Comparison of ENCODE assay signal across 9 mouse cellular contexts in the genomic region with DNA sequence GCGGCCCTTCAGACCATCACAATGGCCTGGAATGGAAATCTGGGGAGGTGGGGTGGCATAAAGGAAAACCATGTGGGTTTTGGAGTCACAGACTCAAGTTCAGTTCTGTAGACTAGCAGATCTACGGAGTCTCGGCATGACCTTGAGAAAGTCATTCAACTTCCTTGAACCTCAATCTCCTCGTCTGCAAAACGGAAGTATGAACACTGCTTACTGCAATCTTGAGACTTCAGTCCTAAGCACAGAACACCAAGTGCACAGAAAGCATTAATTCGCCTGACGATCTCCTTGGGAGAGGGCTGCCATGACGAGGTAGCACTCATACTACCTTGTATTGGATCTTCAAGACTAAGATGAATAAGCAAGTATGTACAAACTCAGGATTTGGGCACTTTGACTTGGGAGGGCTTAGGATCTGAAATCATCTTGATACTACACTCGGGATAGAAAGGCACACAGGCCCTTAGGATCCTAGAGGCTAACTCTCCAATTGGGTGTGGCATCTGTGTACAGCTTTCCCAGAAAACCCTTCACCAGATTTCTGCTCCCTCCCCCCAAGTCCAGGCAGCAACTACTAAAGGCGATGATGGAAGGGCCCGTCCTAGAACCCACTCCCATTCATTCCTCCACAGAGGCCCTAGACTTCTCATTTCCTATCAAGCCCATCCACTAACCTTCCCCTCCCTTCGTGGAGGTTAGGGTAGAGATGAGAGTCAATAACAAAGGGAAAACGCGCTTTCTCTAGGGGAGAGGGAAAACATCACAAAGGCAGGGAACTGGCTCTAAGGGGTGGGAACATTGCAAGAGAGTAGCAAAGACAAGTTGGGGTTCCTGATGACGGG. TPM values are rescaled to one million over a fixed set of nuclear protein-coding genes. Genes with fewer than 3 reads are reported as not detected.
DNase-seq lines count a peak whose midpoint lies in the region; ATAC-seq and TF ChIP-seq lines count a peak whose summit lies in the region.
"Had no signal": no experiment of that assay in that cellular context is flagged by ENCODE, and none has a peak within 500 bp of the region (broad histone marks: within the 10 kb centered on the region; RNA-seq: fewer than 3 reads in every experiment).

No protein-coding gene starts in this region.

- H3K4me1 ChIP-seq in hindbrain, embryonic 15.5 days (replicated peaks), result peaks cover 60% of the 10 kb centered on the region
- peaks cover 58% of the 10 kb centered on the region for H3K4me1 ChIP-seq in neural tube, embryonic 15.5 days

- H3K4me2 ChIP-seq in hindbrain, embryonic 15.5 days, result peak overlapping the region; percentile 64
- H3K4me2 ChIP-seq in neural tube, embryonic 15.5 days, result peak overlapping the region; percentile 70

- H3K27me3 ChIP-seq in hindbrain, embryonic 15.5 days, result no peaks in the 10 kb centered on the region
- no peaks in the 10 kb centered on the region for H3K27me3 ChIP-seq in neural tube, embryonic 15.5 days (replicated peaks)

- peak overlapping the region; percentile 70 for H3K9ac ChIP-seq in hindbrain, embryonic 15.5 days
- H3K9ac ChIP-seq in neural tube, embryonic 15.5 days (replicated peaks), result peak overlapping the region; percentile 67

- ATAC-seq in hindbrain, embryonic 15.5 days (ENCODE audit: low FRiP score, low read depth), result no peak
- no peak for ATAC-seq in neural tube, embryonic 15.5 days (ENCODE audit: low FRiP score)

- no peak for TF ChIP-seq CTCF in left cerebral cortex, adult 2 months (IDR thresholded peaks at IDR 0.05)

- H3K27ac ChIP-seq in left cerebral cortex, adult 2 months, result peak overlapping the region; percentile 87
- H3K27ac ChIP-seq in hindbrain, embryonic 15.5 days (replicated peaks), result peak overlapping the region; percentile 92
- peak overlapping the region; percentile 92 for H3K27ac ChIP-seq in neural tube, embryonic 15.5 days (replicated peaks)
- H3K27ac ChIP-seq: heart, adult 2 months had no signal

- H3K9me3 ChIP-seq in hindbrain, embryonic 15.5 days, result no peaks in the 10 kb centered on the region
- no peaks in the 10 kb centered on the region for H3K9me3 ChIP-seq in neural tube, embryonic 15.5 days (replicated peaks)

- peak overlapping the region; percentile 79 for H3K4me3 ChIP-seq in left cerebral cortex, adult 2 months
- peak overlapping the region; percentile 64 for H3K4me3 ChIP-seq in hindbrain, embryonic 15.5 days
- peak overlapping the region; percentile 61 for H3K4me3 ChIP-seq in neural tube, embryonic 15.5 days (replicated peaks)

- H3K36me3 ChIP-seq in hindbrain, embryonic 15.5 days, result peaks cover 2% of the 10 kb centered on the region; the same call in 1 of the 2 replicates
- H3K36me3 ChIP-seq in neural tube, embryonic 15.5 days, result 0 out of 2 replicates have a peak, but pooled peaks cover 5% of the 10 kb centered on the region

- WGBS in hindbrain, embryonic 15.5 days, result 51% methylated on average over 15 of the region's 15 CpGs
- 50% methylated on average over 15 of the region's 15 CpGs for WGBS in neural tube, embryonic 15.5 days

- intact Hi-C loops in left cerebral cortex, adult 2 months (cut with DNase I), result no loop called here
- intact Hi-C loops in left cerebral cortex, postnatal 36 days (cut with DNase I), result no loop called here

- DNase-seq in left cerebral cortex, adult 2 months (ENCODE audit: extremely low spot score in 1 of 2, low spot score in 2 of 2), result no peak
- no peak for DNase-seq in left cerebral cortex, postnatal 36 days (ENCODE audit: low spot score in 2 of 2)
- DNase-seq in cerebellum, postnatal 25 days, result peak; percentile 43 to 55
- DNase-seq in thymus, postnatal 0 days (ENCODE audit: low spot score), result no peak
- DNase-seq in gastrocnemius, adult 8-10 months (ENCODE audit: low spot score in 2 of 2), result no peak
- no peak for DNase-seq in ovary, postnatal 10 days (ENCODE audit: low spot score)
- DNase-seq: heart, adult 2 months had no signal

RNA-seq across cellular contexts. Expression of a gene that starts 1.2 kb away (rescaled TPM):
- 1,000 to 10,000 TPM; 1,016 to 1,023 TPM for total RNA-seq in left cerebral cortex, adult 2 months (2021)
- 1,000 to 10,000 TPM in 1 of 2 experiments, 100 to 1,000 TPM in 1; 978 to 1,176 TPM for total RNA-seq in left cerebral cortex, postnatal 36 days (2021)
- polyA plus RNA-seq in hindbrain, embryonic 15.5 days (2015; fragmentation: Nextera tagmentation; extraction: Ambion mirVana), result 110 and 114 TPM in 2 replicates
- 97.3 and 113 TPM in 2 replicates for polyA plus RNA-seq in neural tube, embryonic 15.5 days (2015; fragmentation: Nextera tagmentation; extraction: Ambion mirVana)
- 0.13 and 0.32 TPM in 2 replicates for polyA plus RNA-seq in thymus, postnatal 0 days (2015; fragmentation: Nextera tagmentation; extraction: Ambion mirVana)
- under 1 TPM; 0.22 to 0.36 (median 0.29) TPM for total RNA-seq in gastrocnemius, adult 8-10 months (2022)

RNA-seq across cellular contexts. Expression of a gene that starts 4.2 kb away (rescaled TPM):
- total RNA-seq in left cerebral cortex, adult 2 months (2021), result 100 to 1,000 TPM; 254 to 259 TPM
- 100 to 1,000 TPM; 267 to 287 TPM for total RNA-seq in left cerebral cortex, postnatal 36 days (2021)
- polyA plus RNA-seq in hindbrain, embryonic 15.5 days (2015; fragmentation: Nextera tagmentation; extraction: Ambion mirVana), result 336 and 350 TPM in 2 replicates
- 304 and 335 TPM in 2 replicates for polyA plus RNA-seq in neural tube, embryonic 15.5 days (2015; fragmentation: Nextera tagmentation; extraction: Ambion mirVana)
- 129 and 138 TPM in 2 replicates for polyA plus RNA-seq in thymus, postnatal 0 days (2015; fragmentation: Nextera tagmentation; extraction: Ambion mirVana)
- total RNA-seq in gastrocnemius, adult 8-10 months (2022), result 100 to 1,000 TPM in 2 of 4 experiments, 10 to 100 TPM in 2; 89.1 to 101 (median 99.3) TPM

RNA-seq across cellular contexts. Expression of a gene that starts 26.9 kb away (rescaled TPM):
- total RNA-seq in left cerebral cortex, adult 2 months (2021), result 10 to 100 TPM; 42.2 to 52.4 TPM
- 10 to 100 TPM; 32.9 to 54.4 TPM for total RNA-seq in left cerebral cortex, postnatal 36 days (2021)
- polyA plus RNA-seq in hindbrain, embryonic 15.5 days (2015; fragmentation: Nextera tagmentation; extraction: Ambion mirVana), result 16.1 and 17.5 TPM in 2 replicates
- polyA plus RNA-seq in neural tube, embryonic 15.5 days (2015; fragmentation: Nextera tagmentation; extraction: Ambion mirVana), result 16.4 and 18.3 TPM in 2 replicates
- 10.3 and 13.8 TPM in 2 replicates for polyA plus RNA-seq in thymus, postnatal 0 days (2015; fragmentation: Nextera tagmentation; extraction: Ambion mirVana)
- total RNA-seq in gastrocnemius, adult 8-10 months (2022), result 10 to 100 TPM; 16.0 to 20.8 (median 17.4) TPM

RNA-seq across cellular contexts. Expression of a gene that starts 49.7 kb away (rescaled TPM):
- 10 to 100 TPM; 55.3 to 61.5 TPM for total RNA-seq in left cerebral cortex, adult 2 months (2021)
- 10 to 100 TPM; 54.9 to 60.1 TPM for total RNA-seq in left cerebral cortex, postnatal 36 days (2021)
- polyA plus RNA-seq in hindbrain, embryonic 15.5 days (2015; fragmentation: Nextera tagmentation; extraction: Ambion mirVana), result 115 and 118 TPM in 2 replicates
- 108 and 115 TPM in 2 replicates for polyA plus RNA-seq in neural tube, embryonic 15.5 days (2015; fragmentation: Nextera tagmentation; extraction: Ambion mirVana)
- polyA plus RNA-seq in thymus, postnatal 0 days (2015; fragmentation: Nextera tagmentation; extraction: Ambion mirVana), result 110 and 122 TPM in 2 replicates
- total RNA-seq in gastrocnemius, adult 8-10 months (2022), result 10 to 100 TPM; 59.2 to 76.6 (median 66.0) TPM

RNA-seq across cellular contexts. Expression of a gene that starts 50.5 kb away (rescaled TPM):
- total RNA-seq in left cerebral cortex, adult 2 months (2021), result 100 to 1,000 TPM; 113 to 115 TPM
- total RNA-seq in left cerebral cortex, postnatal 36 days (2021), result 100 to 1,000 TPM in 1 of 2 experiments, 10 to 100 TPM in 1; 94.6 to 106 TPM
- 19.1 and 19.6 TPM in 2 replicates for polyA plus RNA-seq in hindbrain, embryonic 15.5 days (2015; fragmentation: Nextera tagmentation; extraction: Ambion mirVana)
- 19.8 and 23.0 TPM in 2 replicates for polyA plus RNA-seq in neural tube, embryonic 15.5 days (2015; fragmentation: Nextera tagmentation; extraction: Ambion mirVana)
- 24.1 and 24.4 TPM in 2 replicates for polyA plus RNA-seq in thymus, postnatal 0 days (2015; fragmentation: Nextera tagmentation; extraction: Ambion mirVana)
- 1 to 10 TPM; 7.6 to 8.8 (median 8.4) TPM for total RNA-seq in gastrocnemius, adult 8-10 months (2022)

Comparison
In these comparisons a context has a peak if more than half of its experiments do, and no peak if none do; other contexts are left out.
1. DNase-seq: peak in cerebellum, postnatal 25 days (2 of 2); none in left cerebral cortex, adult 2 months (0 of 2), left cerebral cortex, postnatal 36 days (0 of 2), thymus, postnatal 0 days (single experiment), gastrocnemius, adult 8-10 months (0 of 2) and ovary, postnatal 10 days (single experiment).
2. RNA of a gene that starts 1.2 kb away (total RNA-seq): 978 to 1,176 TPM in left cerebral cortex, postnatal 36 days and 1,016 to 1,023 TPM in left cerebral cortex, adult 2 months; 0.22 to 0.36 TPM in gastrocnemius, adult 8-10 months; every median in the first group is over 100 times any median in the second.
3. Peak in every context shown above with its lines, with median percentiles within 50 percentile points of each other: H3K27ac ChIP-seq and H3K4me3 ChIP-seq.